Mouse (Mus musculus) adipose tissue, adult 10 weeks (tissue): ENCODE measurements around the gene Nxf2. TPM values are rescaled to one million over a fixed set of nuclear protein-coding genes. Genes with fewer than 3 reads are reported as not detected.

ENCODE experiments used
- polyA plus RNA-seq: library from polyadenylated mRNA; stranded (reverse); fragments of 350-450 nt; fragmentation: Illumina TruSeq; extraction: RNeasy Lipid Tissue Mini Kit (QIAGEN cat#74804); gene quantifications from one replicate; pipeline ENCODE4 v1.2.3, GENCODE M21; 2014; ENCODE audit warnings: low read depth, low replicate concordance

Nxf2 gene
- polyA plus RNA-seq = 0.20 TPM

DNA sequence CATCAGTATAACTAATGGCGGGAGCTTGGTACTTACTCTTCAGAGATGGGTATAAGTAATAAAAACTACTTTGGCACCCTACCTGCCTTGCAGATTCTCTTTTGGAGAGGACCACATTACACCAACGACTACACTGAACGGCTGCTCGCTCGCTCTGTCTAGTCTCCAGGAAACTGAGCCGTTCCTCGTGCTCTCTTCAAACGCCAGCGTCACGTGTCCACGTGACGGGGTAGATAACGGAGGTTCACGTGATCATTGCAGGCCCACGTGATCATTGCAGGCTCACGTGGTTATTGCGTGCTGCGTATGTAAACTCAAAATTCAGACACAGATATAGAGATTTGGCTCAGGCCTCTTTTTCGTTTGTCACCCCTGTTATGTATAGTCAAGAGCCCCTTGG is at the start of gene Nxf2:
Gene Nxf2 (minus strand): TSS at position 209 of the 400 bp plus-strand sequence.

DNA sequence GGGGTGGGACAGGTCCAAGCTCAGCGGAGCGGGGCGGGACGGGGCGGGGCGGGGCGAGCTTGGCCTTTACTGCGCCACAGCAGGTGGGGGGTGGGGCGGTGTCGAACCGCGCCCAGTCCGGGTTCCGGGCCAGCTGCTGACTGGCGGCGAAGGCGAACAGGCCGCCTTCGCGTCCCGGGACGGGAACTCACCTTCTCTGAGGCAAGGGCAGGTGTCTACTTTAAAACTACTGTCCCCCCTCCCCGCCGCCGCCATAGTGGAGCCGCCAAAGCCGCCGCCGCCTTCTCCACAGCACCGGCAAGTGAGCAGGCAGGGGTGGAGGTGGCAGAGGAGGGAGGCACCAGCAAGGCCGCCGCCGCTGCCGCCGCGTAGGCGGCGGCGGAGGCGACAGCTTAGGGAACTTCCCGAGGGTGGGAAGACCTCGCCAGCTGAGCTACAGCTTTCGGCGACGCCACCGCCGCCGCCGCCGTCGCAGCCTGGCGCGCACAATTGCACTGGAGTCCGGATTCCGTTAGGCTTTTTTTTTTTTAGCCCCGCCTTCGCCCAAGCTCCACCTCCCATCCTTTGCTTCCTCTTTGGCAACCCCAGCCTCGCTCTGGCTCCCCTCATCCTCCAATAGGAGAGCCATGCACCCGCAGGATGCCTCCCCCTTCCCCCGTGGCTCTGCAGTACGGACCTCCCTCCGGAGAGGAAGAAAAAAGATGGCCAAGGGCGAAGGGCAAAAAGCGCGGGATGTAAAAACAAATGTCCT is 44.3 kb upstream of the Nxf2 start, which contains the start of gene Zmat1:
Gene Zmat1 (minus strand): TSS at position 490 of the 751 bp plus-strand sequence.

Other genes starting within 250 kb of the Nxf2 start
- gene Armcx1, start 246.8 kb downstream of the Nxf2 start, polyA plus RNA-seq = 57.8 TPM
- 80.6 TPM for gene Armcx6, start 213.3 kb downstream of the Nxf2 start, polyA plus RNA-seq
- gene Armcx3, start 208.2 kb downstream of the Nxf2 start, polyA plus RNA-seq = 68.7 TPM
- gene Armcx2, start 155.5 kb downstream of the Nxf2 start, polyA plus RNA-seq = 51.0 TPM
- gene Zmat1, start 44.5 kb upstream of the Nxf2 start, polyA plus RNA-seq = 9.9 TPM
- gene Gm15023, start 212.9 kb upstream of the Nxf2 start, polyA plus RNA-seq = 0.35 TPM
- gene Tceal6, start 245.9 kb upstream of the Nxf2 start, polyA plus RNA-seq = 1.1 TPM